Mouse (Mus musculus) forebrain, embryonic 11.5 days (tissue): ENCODE measurements around the gene Man2a1. TPM values are rescaled to one million over a fixed set of nuclear protein-coding genes. Genes with fewer than 3 reads are reported as not detected.

Experiments used
- ATAC-seq: fragments of 200-750 bp; cut with Nextera tagmentation; replicated peaks from 2 replicates; pipeline ENCODE4 v1.8.0; 2017; ENCODE audit warnings: moderate TSS enrichment; ENCODE audit not compliant: low FRiP score
- DNase-seq: peaks from one replicate; pipeline ENCODE4 v3.0.0-alpha.2; 2017; ENCODE audit warnings: low spot score
- H3K27ac ChIP-seq: fragments of 300-500 bp; sonication (generic); 2 replicates; pipeline ENCODE4 v1.5.1; 2014; ENCODE audit warnings: low read depth, low read length
- H3K27me3 ChIP-seq: fragments of 300-500 bp; sonication (generic); 2 replicates; pipeline ENCODE4 v1.6.1; 2014; ENCODE audit warnings: mild to moderate bottlenecking, low read length, mixed read lengths; ENCODE audit not compliant: control insufficient read depth, insufficient read depth
- H3K36me3 ChIP-seq: fragments of 300-500 bp; sonication (generic); 2 replicates; pipeline ENCODE4 v1.6.1; 2014; ENCODE audit warnings: mild to moderate bottlenecking, low read length, moderate library complexity, mixed read lengths; ENCODE audit not compliant: control insufficient read depth, insufficient read depth
- H3K4me1 ChIP-seq: fragments of 300-500 bp; sonication (generic); replicated peaks from 2 replicates; pipeline ENCODE4 v1.6.1; 2014; ENCODE audit warnings: low read length, mixed read lengths; ENCODE audit not compliant: control insufficient read depth, insufficient read depth
- H3K4me2 ChIP-seq: fragments of 300-500 bp; sonication (generic); 2 replicates; pipeline ENCODE4 v1.6.1; 2014; ENCODE audit warnings: low read depth, mild to moderate bottlenecking, low read length, moderate library complexity, mixed read lengths; ENCODE audit not compliant: severe bottlenecking
- H3K4me3 ChIP-seq: fragments of 300-500 bp; sonication (generic); 2 replicates; pipeline ENCODE4 v1.5.1; 2014; ENCODE audit warnings: low read depth, low read length
- H3K9ac ChIP-seq: fragments of 300-500 bp; sonication (generic); 2 replicates; pipeline ENCODE4 v1.6.1; 2014; ENCODE audit warnings: low read length
- H3K9me3 ChIP-seq: fragments of 300-500 bp; sonication (generic); 2 replicates; pipeline ENCODE4 v1.6.1; 2016; ENCODE audit warnings: low read length, mixed read lengths; ENCODE audit not compliant: control insufficient read depth
- whole genome bisulfite sequencing: fragments of 180-500 bp; shearing (Covaris S2); extraction: QIAGEN DNeasy Blood & Tissue Kit; methylation state at CpG from one replicate; pipeline ENCODE4 v1.1.7; 2014; 5-methylcytosine and 5-hydroxymethylcytosine counted together
- polyA plus RNA-seq: library from polyadenylated mRNA; unstranded; fragments of >200 nt; fragmentation: Nextera tagmentation; extraction: Ambion mirVana; gene quantifications from 2 replicates; pipeline ENCODE4 v1.2.1, GENCODE M21; 2014

The Man2a1 gene
- polyA plus RNA-seq, 1 experiment from 2014 or later: 5.1 TPM

DNA sequence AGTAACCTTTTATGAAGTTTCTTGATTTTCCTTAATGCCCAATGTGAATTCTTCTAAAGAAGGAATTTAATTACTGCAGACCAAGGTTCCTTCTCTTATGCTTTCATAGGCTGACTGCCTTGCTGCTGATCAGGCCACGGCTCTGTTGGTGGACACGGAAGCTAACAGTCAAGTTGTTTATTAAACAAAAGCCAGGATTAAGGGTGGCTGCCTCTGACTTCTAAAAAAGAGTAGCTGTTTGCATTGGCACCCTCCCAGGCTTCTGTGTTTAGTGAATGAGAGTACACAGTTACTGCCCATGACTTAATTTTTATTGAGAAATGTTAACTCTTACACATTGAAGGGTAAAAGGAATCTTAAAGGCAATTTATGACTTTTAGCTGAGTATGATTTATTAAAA lies 81.4 kb downstream of the Man2a1 start:
- ATAC-seq (no peak), DNase-seq (no peak)
- Histone ChIP-seq H3K9ac (no peak overlapping the region), H3K9me3 (no peaks in the 10 kb centered on the region), H3K36me3 (no peaks in the 10 kb centered on the region; the same call in 1 of the 2 replicates), H3K27ac (no peak overlapping the region), H3K4me1 (no peaks in the 10 kb centered on the region), H3K4me2 (no peak overlapping the region), H3K27me3 (no peaks in the 10 kb centered on the region), H3K4me3 (no peak overlapping the region)
- WGBS: 54% methylated on average over 2 of the region's 2 CpGs

DNA sequence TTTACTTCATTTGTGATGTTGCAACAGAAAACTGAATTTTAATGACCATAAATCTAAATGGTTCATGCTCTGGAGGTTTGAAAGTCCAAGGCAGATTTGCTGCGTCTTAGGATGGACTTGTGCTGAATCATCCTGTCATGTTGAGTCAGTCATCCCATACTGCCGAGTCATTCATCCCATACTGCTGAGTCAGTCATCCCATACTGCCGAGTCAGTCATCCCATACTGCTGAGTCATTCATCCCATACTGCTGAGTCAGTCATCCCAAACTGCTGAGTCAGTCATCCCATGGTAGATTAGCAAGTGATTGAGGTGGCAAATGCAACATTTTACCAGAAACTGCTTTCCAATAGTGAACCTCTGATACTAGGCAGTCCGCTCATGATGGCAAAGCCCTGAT lies 83.6 kb downstream of the Man2a1 start:
- 97% methylated on average over 4 of the region's 4 CpGs for WGBS
- no peaks in the 10 kb centered on the region; the same call in 1 of the 2 replicates for H3K36me3 ChIP-seq

DNA sequence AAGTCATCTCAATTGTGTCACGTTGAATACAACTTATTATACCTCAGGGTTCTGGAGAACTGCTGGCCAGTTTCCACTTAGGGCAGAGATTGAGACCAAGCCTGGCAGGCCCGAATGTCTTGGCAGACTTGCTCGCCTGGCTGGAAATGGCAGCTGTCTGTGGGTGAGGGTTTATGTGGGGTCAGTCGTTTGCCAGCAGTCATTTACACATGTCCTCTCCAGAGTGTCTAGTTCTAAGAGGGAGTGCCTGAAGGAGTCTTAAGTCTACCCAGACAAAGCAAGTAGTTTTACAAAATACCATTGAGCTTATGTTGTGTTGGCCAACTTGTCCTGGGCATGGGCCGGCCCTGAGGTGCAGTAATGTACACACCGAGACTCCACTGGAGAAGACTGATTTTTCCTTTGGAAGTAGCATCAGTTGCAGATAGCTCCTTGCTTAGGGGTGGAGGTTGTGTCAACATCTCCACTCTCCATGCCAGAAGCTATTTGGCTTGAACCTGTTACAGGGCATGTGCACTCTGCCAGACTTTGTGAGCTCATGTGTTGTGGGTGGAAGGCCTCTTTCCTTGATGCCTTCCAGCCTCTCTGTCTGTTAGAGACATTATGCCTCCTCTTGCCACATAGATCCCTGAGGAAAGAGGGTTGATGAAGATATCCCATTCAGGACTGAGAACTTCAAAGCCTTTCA lies 84.8 kb downstream of the Man2a1 start:
- Histone ChIP-seq H3K4me3 (no peak overlapping the region), H3K9ac (no peak overlapping the region), H3K27ac (no peak overlapping the region), H3K4me1 (no peaks in the 10 kb centered on the region), H3K9me3 (no peaks in the 10 kb centered on the region; the same call in 1 of the 2 replicates), H3K27me3 (no peaks in the 10 kb centered on the region), H3K4me2 (no peak overlapping the region), H3K36me3 (no peaks in the 10 kb centered on the region; the same call in 1 of the 2 replicates)
- ATAC-seq (no peak), DNase-seq (no peak)
- WGBS: 89% methylated on average over 6 of the region's 6 CpGs

More for the DNA sequence above, 83.6 kb downstream of the Man2a1 start:
- no peak overlapping the region for H3K9ac ChIP-seq
- no peaks in the 10 kb centered on the region for H3K27me3 ChIP-seq
- no peak overlapping the region for H3K4me3 ChIP-seq
- H3K4me2 ChIP-seq: no peak overlapping the region
- H3K9me3 ChIP-seq: no peaks in the 10 kb centered on the region
- DNase-seq (no peak), ATAC-seq (no peak)
- H3K27ac ChIP-seq: no peak overlapping the region
- no peaks in the 10 kb centered on the region for H3K4me1 ChIP-seq

DNA sequence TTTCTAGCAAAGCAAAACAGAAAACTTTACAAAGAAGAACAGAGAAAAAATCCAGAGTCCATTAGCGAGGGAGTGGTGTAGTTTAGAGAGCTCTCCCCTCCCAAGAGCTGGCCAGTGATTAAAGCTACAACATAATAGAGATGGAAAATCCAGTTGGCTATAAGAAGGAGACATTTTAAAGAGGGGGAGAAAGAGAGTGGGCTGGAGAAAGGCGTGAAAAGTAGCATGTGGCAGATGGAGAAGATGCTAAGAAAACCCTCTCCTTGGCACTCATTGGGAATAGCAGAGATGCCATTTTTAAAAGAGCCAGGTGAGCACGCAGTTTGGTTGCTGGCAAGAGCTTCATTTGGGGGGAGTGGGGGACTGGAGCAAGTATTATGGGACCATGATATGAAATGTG lies 89.1 kb downstream of the Man2a1 start:
- Histone ChIP-seq H3K9ac (no peak overlapping the region), H3K27ac (no peak overlapping the region), H3K4me2 (no peak overlapping the region), H3K4me1 (no peaks in the 10 kb centered on the region), H3K27me3 (no peaks in the 10 kb centered on the region), H3K4me3 (no peak overlapping the region), H3K36me3 (no peaks in the 10 kb centered on the region; the same call in 1 of the 2 replicates), H3K9me3 (no peaks in the 10 kb centered on the region; the same call in 1 of the 2 replicates)
- ATAC-seq: no peak
- DNase-seq: no peak
- WGBS: 94% methylated on average over 3 of the region's 3 CpGs

DNA sequence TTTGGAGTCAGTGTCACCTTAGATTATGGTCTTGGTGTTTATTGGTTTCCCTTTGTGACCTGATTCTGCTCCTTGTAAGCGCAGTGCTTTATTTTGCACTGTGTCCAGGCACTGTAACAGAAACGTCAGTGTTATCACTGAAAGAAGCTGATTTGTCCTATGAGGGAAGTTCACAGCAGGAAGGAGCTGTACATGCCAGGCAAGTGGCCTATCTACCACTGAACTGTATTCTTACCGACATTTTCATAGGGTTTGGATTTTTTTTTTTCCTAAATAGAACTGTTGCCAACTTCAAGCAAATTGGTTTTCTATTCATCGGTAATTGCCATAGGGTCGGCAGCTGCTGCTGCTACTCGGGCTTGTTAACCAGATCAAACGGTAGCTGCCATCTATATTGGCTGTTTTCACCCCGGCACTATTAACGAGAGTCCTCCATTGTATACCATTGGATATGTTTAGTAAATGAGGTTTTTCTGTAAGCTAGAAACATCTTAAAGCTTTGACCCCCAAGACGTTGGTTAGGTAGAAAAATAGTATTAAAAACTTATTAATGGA lies 96.8 kb downstream of the Man2a1 start:
- Histone ChIP-seq H3K36me3 (no peaks in the 10 kb centered on the region), H3K4me2 (no peak overlapping the region), H3K27me3 (no peaks in the 10 kb centered on the region), H3K9ac (no peak overlapping the region), H3K4me1 (peaks cover 3% of the 10 kb centered on the region; the same call in 1 of the 2 replicates), H3K27ac (no peak overlapping the region), H3K4me3 (no peak overlapping the region), H3K9me3 (no peaks in the 10 kb centered on the region)
- 50% methylated on average over 10 of the region's 10 CpGs for WGBS
- no peak for ATAC-seq
- DNase-seq: no peak

DNA sequence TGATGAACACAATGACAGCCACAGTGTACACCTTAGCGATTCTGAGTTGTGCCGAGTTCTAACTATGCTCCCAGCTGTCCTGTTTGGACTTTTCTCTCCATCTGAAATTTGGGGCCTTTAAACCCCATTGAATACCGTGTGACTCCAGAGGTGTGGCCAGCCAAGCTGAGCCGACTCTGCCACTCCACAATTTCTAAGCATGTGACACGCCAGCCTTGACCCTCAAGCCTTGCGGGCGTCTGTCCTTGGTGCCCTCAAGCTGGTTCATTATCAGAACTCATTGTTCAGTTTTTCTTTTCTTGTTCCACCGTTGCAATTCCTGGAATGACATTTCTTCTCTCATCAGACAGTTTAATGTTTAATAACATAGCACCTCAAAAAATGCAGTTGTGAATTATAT lies 98.0 kb downstream of the Man2a1 start:
- 85% methylated on average over 8 of the region's 8 CpGs for WGBS
- Histone ChIP-seq H3K4me1 (peaks cover 3% of the 10 kb centered on the region; the same call in 1 of the 2 replicates), H3K4me2 (no peak overlapping the region), H3K4me3 (no peak overlapping the region), H3K27ac (no peak overlapping the region), H3K9me3 (no peaks in the 10 kb centered on the region), H3K36me3 (no peaks in the 10 kb centered on the region), H3K27me3 (no peaks in the 10 kb centered on the region), H3K9ac (no peak overlapping the region)
- ATAC-seq: no peak
- DNase-seq: no peak

DNA sequence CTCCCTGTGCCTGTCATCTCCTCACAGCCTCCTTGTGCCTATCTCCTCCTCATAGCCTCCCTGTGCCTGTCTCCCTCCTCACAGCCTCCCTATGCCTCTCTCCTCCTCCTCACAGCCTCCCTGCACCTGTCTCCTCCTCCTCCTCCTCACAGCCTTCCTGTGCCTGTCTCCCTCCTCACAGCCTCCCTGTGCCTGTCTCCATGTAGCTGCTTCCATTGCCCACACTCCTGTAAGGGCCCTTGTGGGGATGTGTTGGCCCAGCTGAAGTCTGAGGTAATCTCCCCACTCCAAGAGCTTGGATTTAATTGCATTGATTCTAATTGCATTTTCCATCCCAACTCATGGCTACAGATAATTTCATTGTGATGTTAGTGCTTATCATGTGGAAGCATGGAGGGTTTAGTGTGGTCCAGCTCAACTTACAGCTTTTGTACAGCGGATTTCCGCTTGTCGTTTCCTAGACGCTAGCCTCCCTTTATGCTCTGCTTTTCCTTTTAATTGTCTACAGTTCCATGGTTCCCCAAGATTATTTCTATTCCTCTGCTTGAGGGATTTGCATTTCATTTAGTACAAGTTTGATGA lies 103.2 kb downstream of the Man2a1 start:
- H3K9me3 ChIP-seq: no peaks in the 10 kb centered on the region
- H3K27ac ChIP-seq: no peak overlapping the region
- no peaks in the 10 kb centered on the region for H3K27me3 ChIP-seq
- no peak overlapping the region for H3K9ac ChIP-seq
- no peak overlapping the region for H3K4me3 ChIP-seq
- no peak for ATAC-seq
- peaks cover 3% of the 10 kb centered on the region; the same call in 1 of the 2 replicates for H3K4me1 ChIP-seq
- 65% methylated on average over 4 of the region's 4 CpGs for WGBS
- no peaks in the 10 kb centered on the region for H3K36me3 ChIP-seq
- no peak for DNase-seq
- H3K4me2 ChIP-seq: no peak overlapping the region

DNA sequence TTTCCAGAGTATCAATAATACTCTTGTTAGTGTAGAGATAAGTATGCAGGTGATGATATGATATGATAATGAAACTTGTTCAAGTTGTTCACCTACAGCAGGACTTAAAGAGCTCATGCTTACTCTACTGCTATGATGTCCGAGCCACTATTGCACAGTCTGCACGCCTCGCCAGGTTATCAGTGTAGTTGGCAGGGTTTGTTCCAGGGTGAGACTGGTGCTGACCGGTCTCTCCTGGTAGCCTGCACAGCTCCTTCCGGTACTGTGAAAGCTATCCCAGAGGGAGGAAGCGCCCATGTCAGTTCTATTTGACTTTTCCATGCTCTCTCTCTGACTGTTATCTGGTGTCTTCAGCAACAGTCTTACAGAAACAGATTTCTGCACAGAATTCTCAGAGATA lies 107.0 kb downstream of the Man2a1 start:
- peaks cover 3% of the 10 kb centered on the region; the same call in 1 of the 2 replicates for H3K4me1 ChIP-seq

More for the DNA sequence above, 107.0 kb downstream of the Man2a1 start:
- H3K27me3 ChIP-seq: no peaks in the 10 kb centered on the region
- ATAC-seq (no peak), DNase-seq (no peak)
- H3K4me2 ChIP-seq: no peak overlapping the region
- no peak overlapping the region for H3K4me3 ChIP-seq
- WGBS: 88% methylated on average over 6 of the region's 6 CpGs
- H3K9ac ChIP-seq: no peak overlapping the region
- no peaks in the 10 kb centered on the region for H3K9me3 ChIP-seq
- no peaks in the 10 kb centered on the region for H3K36me3 ChIP-seq
- H3K27ac ChIP-seq: no peak overlapping the region
